Comparison of ENCODE assay signal across 27 mouse cellular contexts in the genomic region with DNA sequence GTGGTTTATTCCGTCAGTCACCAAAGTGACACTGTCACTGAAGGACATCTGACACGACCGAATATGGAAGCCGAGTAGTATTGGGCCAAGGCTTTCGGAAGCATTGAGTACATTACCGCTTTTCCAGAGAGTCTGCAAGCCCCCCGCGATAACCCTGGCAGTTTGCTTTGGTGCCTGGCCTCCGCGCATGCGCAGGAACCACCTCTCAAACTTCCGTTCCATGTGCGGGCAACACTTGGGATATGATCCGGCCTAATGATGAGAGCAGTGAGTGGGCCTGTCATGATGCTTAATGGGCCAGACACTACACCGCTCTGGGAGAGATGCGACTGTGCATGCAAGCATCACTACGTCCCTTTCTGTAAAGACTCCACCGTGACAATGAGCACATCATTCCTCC.
"Had no signal": no experiment of that assay in that cellular context is flagged by ENCODE, and none has a peak within 500 bp of the region (broad histone marks: within the 10 kb centered on the region; RNA-seq: fewer than 3 reads in every experiment).

No protein-coding gene starts in this region.

- H3K4me3 ChIP-seq: left cerebral cortex, adult 2 months; limb, embryonic 10.5 days; limb, embryonic 12.5 days; limb, embryonic 13.5 days; limb, embryonic 15.5 days; liver, embryonic 12.5 days; liver, embryonic 13.5 days; liver, embryonic 15.5 days; lung, embryonic 15.5 days; megakaryocyte, embryonic 14.5 days; midbrain, embryonic 10.5 days; midbrain, embryonic 12.5 days; midbrain, embryonic 13.5 days; midbrain, embryonic 15.5 days; myocyte had no signal

- H3K27ac ChIP-seq: left cerebral cortex, adult 2 months; limb, embryonic 10.5 days; limb, embryonic 12.5 days; limb, embryonic 13.5 days; limb, embryonic 15.5 days; liver, embryonic 12.5 days; liver, embryonic 13.5 days; liver, embryonic 14.5 days; liver, embryonic 15.5 days; lung, embryonic 15.5 days; macrophage; midbrain, embryonic 10.5 days; midbrain, embryonic 12.5 days; midbrain, embryonic 13.5 days; midbrain, embryonic 15.5 days had no signal

- DNase-seq: left cerebral cortex, postnatal 4 days; liver; liver, embryonic 13.5 days; liver, postnatal 0 days; lung, adult 18-20 months; lung, adult 2 months; lung, embryonic 14.5 days; lung, postnatal 10 days; lung, postnatal 14 days; lung, postnatal 36 days; midbrain, embryonic 14.5 days had no signal

- H3K36me3 ChIP-seq: limb, embryonic 10.5 days; limb, embryonic 13.5 days; limb, embryonic 15.5 days; liver, embryonic 12.5 days; liver, embryonic 13.5 days; liver, embryonic 15.5 days; lung, embryonic 15.5 days; midbrain, embryonic 10.5 days; midbrain, embryonic 12.5 days; midbrain, embryonic 13.5 days; midbrain, embryonic 15.5 days had no signal

- H3K27me3 ChIP-seq: limb, embryonic 12.5 days; limb, embryonic 13.5 days; limb, embryonic 15.5 days; liver, embryonic 13.5 days; liver, embryonic 15.5 days; lung, embryonic 15.5 days; midbrain, embryonic 12.5 days; midbrain, embryonic 13.5 days; midbrain, embryonic 15.5 days had no signal
